Mouse (Mus musculus): Measurements from ENCODE around the gene Rhbdl2. TPM values are rescaled to one million over a fixed set of nuclear protein-coding genes. Genes with fewer than 3 reads are reported as not detected.
A peak's percentile ranks its signal among the peaks of the same experiment; 100 is the strongest.

Gene Rhbdl2
- polyA plus RNA-seq, 1 experiment from 2014 or later = 1.2 TPM

- no peaks in the 10 kb centered on the region for H3K27me3 ChIP-seq (replicated peaks)
- no peak overlapping the region for H3K4me3 ChIP-seq
- H3K9me3 ChIP-seq = no peaks in the 10 kb centered on the region
- WGBS = 75% methylated on average over 4 of the region's 4 CpGs
- H3K36me3 ChIP-seq = no peaks in the 10 kb centered on the region
- H3K9ac ChIP-seq = no peak overlapping the region
- H3K27ac ChIP-seq = no peak overlapping the region
- no peak overlapping the region for H3K4me2 ChIP-seq (replicated peaks)
- ATAC-seq (ENCODE audit: low FRiP score, low read depth) = no peak
- H3K4me1 ChIP-seq = no peaks in the 10 kb centered on the region
These were observed 19.4 kb upstream of the Rhbdl2 start for GRCm38 (mm10) chr4:123768234-123768633.

GRCm38 (mm10) chr4:123792666-123793065, 5.0 kb downstream of the Rhbdl2 start:
- no peak for ATAC-seq (ENCODE audit: low FRiP score, low read depth)
- Histone ChIP-seq H3K4me2 (replicated peaks) (no peak overlapping the region), H3K9ac (no peak overlapping the region), H3K4me1 (peaks cover 6% of the 10 kb centered on the region; the same call in 1 of the 2 replicates), H3K9me3 (no peaks in the 10 kb centered on the region), H3K36me3 (no peaks in the 10 kb centered on the region), H3K27ac (no peak overlapping the region), H3K27me3 (replicated peaks) (no peaks in the 10 kb centered on the region), H3K4me3 (no peak overlapping the region)
- WGBS = 91% methylated on average over 2 of the region's 2 CpGs

GRCm38 (mm10) chr4:123793136-123793535, 5.5 kb downstream of the Rhbdl2 start:
- no peak for ATAC-seq (ENCODE audit: low FRiP score, low read depth)
- Histone ChIP-seq H3K4me2 (replicated peaks) (no peak overlapping the region), H3K4me1 (peaks cover 8% of the 10 kb centered on the region; the same call in 1 of the 2 replicates), H3K4me3 (no peak overlapping the region), H3K27ac (no peak overlapping the region), H3K27me3 (replicated peaks) (no peaks in the 10 kb centered on the region), H3K9me3 (no peaks in the 10 kb centered on the region), H3K9ac (no peak overlapping the region), H3K36me3 (no peaks in the 10 kb centered on the region)
- WGBS = 93% methylated on average over 6 of the region's 6 CpGs

GRCm38 (mm10) chr4:123795057-123795456, 7.4 kb downstream of the Rhbdl2 start:
- no peaks in the 10 kb centered on the region for H3K36me3 ChIP-seq
- no peak overlapping the region for H3K27ac ChIP-seq
- no peak overlapping the region for H3K4me3 ChIP-seq
- no peak for ATAC-seq (ENCODE audit: low FRiP score, low read depth)
- no peak overlapping the region for H3K9ac ChIP-seq
- no peak overlapping the region for H3K4me2 ChIP-seq (replicated peaks)
- H3K4me1 ChIP-seq = peaks cover 10% of the 10 kb centered on the region; the same call in 1 of the 2 replicates
- no peaks in the 10 kb centered on the region for H3K27me3 ChIP-seq (replicated peaks)
- 57% methylated on average over 2 of the region's 2 CpGs for WGBS
- no peaks in the 10 kb centered on the region for H3K9me3 ChIP-seq

GRCm38 (mm10) chr4:123797403-123797802, 9.7 kb downstream of the Rhbdl2 start:
- H3K9ac ChIP-seq = no peak overlapping the region
- no peak overlapping the region for H3K4me2 ChIP-seq (replicated peaks)
- WGBS = 70% methylated on average over 3 of the region's 3 CpGs
- H3K27me3 ChIP-seq (replicated peaks) = no peaks in the 10 kb centered on the region
- peak; percentile 39; the same call in 1 of the 2 replicates for ATAC-seq (ENCODE audit: low FRiP score, low read depth)
- H3K9me3 ChIP-seq = no peaks in the 10 kb centered on the region
- no peak overlapping the region for H3K4me3 ChIP-seq
- no peaks in the 10 kb centered on the region for H3K36me3 ChIP-seq
- peaks cover 10% of the 10 kb centered on the region; the same call in 1 of the 2 replicates for H3K4me1 ChIP-seq
- no peak overlapping the region; the same call in 1 of the 2 replicates for H3K27ac ChIP-seq

- WGBS = 15% methylated on average over 7 of the region's 7 CpGs
- H3K27ac ChIP-seq = peak overlapping the region; percentile 11; the same call in 1 of the 2 replicates
These were observed 10.2 kb downstream of the Rhbdl2 start for GRCm38 (mm10) chr4:123797856-123798255.

GRCm38 (mm10) chr4:123803642-123804041, 16.0 kb downstream of the Rhbdl2 start:
- H3K9me3 ChIP-seq = no peaks in the 10 kb centered on the region
- H3K36me3 ChIP-seq = no peaks in the 10 kb centered on the region
- ATAC-seq (ENCODE audit: low FRiP score, low read depth) = no peak
- no peak overlapping the region for H3K27ac ChIP-seq
- no peaks in the 10 kb centered on the region for H3K27me3 ChIP-seq (replicated peaks)
- H3K4me1 ChIP-seq = no peaks in the 10 kb centered on the region
- no peak overlapping the region for H3K4me2 ChIP-seq (replicated peaks)
- no peak overlapping the region for H3K9ac ChIP-seq
- no peak overlapping the region for H3K4me3 ChIP-seq
- 67% methylated on average over 6 of the region's 6 CpGs for WGBS

More at GRCm38 (mm10) chr4:123797856-123798255, 10.2 kb downstream of the Rhbdl2 start:
- peak; percentile 92 for ATAC-seq (ENCODE audit: low FRiP score, low read depth)
- Histone ChIP-seq H3K9ac (no peak overlapping the region), H3K27me3 (replicated peaks) (no peaks in the 10 kb centered on the region), H3K36me3 (no peaks in the 10 kb centered on the region), H3K4me1 (peaks cover 10% of the 10 kb centered on the region; the same call in 1 of the 2 replicates), H3K4me2 (replicated peaks) (no peak overlapping the region), H3K9me3 (no peaks in the 10 kb centered on the region), H3K4me3 (no peak overlapping the region)

- Histone ChIP-seq H3K27ac (no peak overlapping the region), H3K9me3 (no peaks in the 10 kb centered on the region), H3K4me1 (no peaks in the 10 kb centered on the region), H3K4me2 (replicated peaks) (no peak overlapping the region), H3K36me3 (no peaks in the 10 kb centered on the region), H3K9ac (no peak overlapping the region), H3K4me3 (no peak overlapping the region), H3K27me3 (replicated peaks) (no peaks in the 10 kb centered on the region)
- no peak for ATAC-seq (ENCODE audit: low FRiP score, low read depth)
- WGBS = 91% methylated on average over 11 of the region's 11 CpGs
These were observed 20.6 kb downstream of the Rhbdl2 start for GRCm38 (mm10) chr4:123808304-123808703.

GRCm38 (mm10) chr4:123810475-123811295, 23.0 kb downstream of the Rhbdl2 start:
- no peak for ATAC-seq (ENCODE audit: low FRiP score, low read depth)
- Histone ChIP-seq H3K4me2 (replicated peaks) (no peak overlapping the region), H3K9me3 (no peaks in the 10 kb centered on the region), H3K9ac (no peak overlapping the region), H3K27ac (no peak overlapping the region), H3K4me1 (peaks cover 5% of the 10 kb centered on the region; the same call in 1 of the 2 replicates), H3K36me3 (no peaks in the 10 kb centered on the region), H3K4me3 (no peak overlapping the region), H3K27me3 (replicated peaks) (no peaks in the 10 kb centered on the region)
- WGBS = 89% methylated on average over 12 of the region's 12 CpGs

- 85% methylated on average over 3 of the region's 3 CpGs for WGBS
- ATAC-seq (ENCODE audit: low FRiP score, low read depth) = no peak
These were observed 24.9 kb downstream of the Rhbdl2 start for GRCm38 (mm10) chr4:123812525-123812924.

GRCm38 (mm10) chr4:123814030-123814501, 26.4 kb downstream of the Rhbdl2 start:
- Histone ChIP-seq H3K36me3 (no peaks in the 10 kb centered on the region), H3K27me3 (replicated peaks) (no peaks in the 10 kb centered on the region), H3K4me2 (replicated peaks) (no peak overlapping the region), H3K4me1 (peaks cover 5% of the 10 kb centered on the region; the same call in 1 of the 2 replicates), H3K9me3 (no peaks in the 10 kb centered on the region), H3K4me3 (no peak overlapping the region), H3K9ac (no peak overlapping the region), H3K27ac (no peak overlapping the region)
- ATAC-seq (ENCODE audit: low FRiP score, low read depth) = no peak
- WGBS = 60% methylated on average over 7 of the region's 7 CpGs

More at GRCm38 (mm10) chr4:123812525-123812924, 24.9 kb downstream of the Rhbdl2 start:
- Histone ChIP-seq H3K4me3 (no peak overlapping the region), H3K9me3 (no peaks in the 10 kb centered on the region), H3K4me2 (replicated peaks) (no peak overlapping the region), H3K27ac (no peak overlapping the region), H3K27me3 (replicated peaks) (no peaks in the 10 kb centered on the region), H3K4me1 (peaks cover 5% of the 10 kb centered on the region; the same call in 1 of the 2 replicates), H3K9ac (no peak overlapping the region), H3K36me3 (no peaks in the 10 kb centered on the region)

- no peak overlapping the region for H3K27ac ChIP-seq
- H3K27me3 ChIP-seq (replicated peaks) = no peaks in the 10 kb centered on the region
- no peak for ATAC-seq (ENCODE audit: low FRiP score, low read depth)
- no peak overlapping the region for H3K9ac ChIP-seq
- no peaks in the 10 kb centered on the region for H3K36me3 ChIP-seq
- H3K4me1 ChIP-seq = 0 out of 2 replicates have a peak, but pooled peaks cover 2% of the 10 kb centered on the region
- H3K4me3 ChIP-seq = no peak overlapping the region
- 51% methylated on average over 4 of the region's 4 CpGs for WGBS
- no peak overlapping the region for H3K4me2 ChIP-seq (replicated peaks)
- no peaks in the 10 kb centered on the region for H3K9me3 ChIP-seq
These were observed 31.5 kb downstream of the Rhbdl2 start for GRCm38 (mm10) chr4:123819093-123819610.
